Mouse (Mus musculus): Measurements from ENCODE around the gene Cdkn2aipnl.

The Cdkn2aipnl gene

DNA sequence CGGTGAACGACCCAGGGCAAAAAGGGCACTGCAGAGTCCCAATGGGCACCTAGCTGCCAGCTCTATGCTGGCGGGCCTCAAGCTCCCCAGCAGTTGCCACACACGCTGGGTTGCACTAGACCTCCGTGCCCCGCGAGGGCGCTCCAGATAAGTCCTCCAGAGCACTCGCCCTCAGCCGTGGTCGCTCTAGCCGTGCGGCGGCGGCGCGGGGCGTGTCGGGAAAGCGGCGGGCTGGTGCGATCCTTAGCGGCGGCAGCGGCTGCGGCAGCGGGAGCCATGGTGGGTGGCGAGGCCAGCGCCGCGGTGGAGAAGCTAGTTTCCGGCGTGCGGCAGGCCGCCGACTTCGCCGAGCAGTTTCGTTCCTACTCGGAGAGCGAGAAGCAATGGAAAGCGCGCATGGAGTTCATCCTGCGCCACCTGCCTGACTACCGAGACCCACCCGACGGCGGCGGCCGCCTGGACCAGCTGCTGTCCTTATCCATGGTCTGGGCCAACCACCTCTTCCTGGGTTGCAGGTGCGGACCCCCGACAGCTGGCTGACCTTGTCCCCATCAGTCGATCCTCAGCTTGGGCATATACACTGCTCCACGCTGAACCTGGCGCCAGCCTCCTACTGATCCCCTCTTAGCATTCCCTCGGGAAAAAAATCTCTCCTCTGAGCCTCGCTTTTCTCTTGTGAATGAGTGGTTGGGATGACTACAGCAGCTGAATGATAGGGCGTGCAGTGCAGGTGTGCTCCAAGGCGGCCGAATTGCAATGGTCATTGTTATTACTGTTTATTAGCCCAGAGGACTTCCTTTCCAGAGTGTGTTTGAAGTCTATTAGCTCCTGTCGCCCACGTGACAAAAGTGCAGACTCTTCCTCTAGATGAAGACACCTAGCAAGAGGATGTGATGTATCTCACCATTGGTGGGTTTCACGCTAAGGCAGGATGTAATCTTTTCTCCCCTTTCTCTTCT is at the start of gene Cdkn2aipnl:
TSS of gene Cdkn2aipnl (plus strand) at position 219 of the 959 bp plus-strand sequence.
- peak; percentile 97 for DNase-seq (ENCODE audit: low read depth, low spot score)

DNA sequence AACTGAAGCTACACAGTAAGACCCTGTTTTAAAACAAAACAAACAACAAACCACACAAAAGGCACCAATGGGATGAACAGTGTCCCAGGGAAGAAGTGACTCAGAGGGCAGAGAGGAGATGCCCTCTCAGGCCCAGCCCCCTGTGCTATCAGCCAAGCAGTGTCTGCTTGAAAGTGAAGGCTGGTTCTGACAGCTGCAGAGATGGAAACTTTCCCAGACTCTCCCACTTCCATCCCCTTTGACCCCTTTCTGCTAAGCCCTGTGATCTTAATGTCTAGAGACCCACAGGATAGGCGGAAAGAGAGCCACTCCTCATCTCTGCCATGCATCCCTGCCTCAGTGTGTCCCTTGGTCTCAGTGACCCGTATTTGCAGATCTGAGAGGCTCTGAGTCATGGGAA is 49.5 kb upstream of the Cdkn2aipnl start:
- DNase-seq (ENCODE audit: low read depth, low spot score), result no peak

DNA sequence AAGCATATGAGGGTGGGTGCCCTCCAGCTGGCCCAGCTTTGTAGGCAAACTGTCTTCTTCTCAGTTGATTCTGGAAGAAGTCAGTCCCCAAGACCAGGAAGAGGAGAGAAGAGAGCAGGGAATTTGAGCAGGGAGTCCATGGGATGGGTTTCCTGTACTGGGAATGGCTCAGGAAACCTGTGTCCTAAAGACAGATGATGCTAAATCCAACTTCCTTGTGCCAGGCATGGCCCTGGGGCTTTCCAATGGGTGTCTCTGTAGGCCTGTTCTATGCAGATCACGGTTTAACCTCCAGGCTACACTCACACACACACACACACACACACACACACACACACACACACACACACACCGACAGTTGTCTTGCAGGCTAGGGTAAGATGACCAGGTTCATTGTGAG is 48.9 kb upstream of the Cdkn2aipnl start:
- no peak for DNase-seq (ENCODE audit: low read depth, low spot score)

DNA sequence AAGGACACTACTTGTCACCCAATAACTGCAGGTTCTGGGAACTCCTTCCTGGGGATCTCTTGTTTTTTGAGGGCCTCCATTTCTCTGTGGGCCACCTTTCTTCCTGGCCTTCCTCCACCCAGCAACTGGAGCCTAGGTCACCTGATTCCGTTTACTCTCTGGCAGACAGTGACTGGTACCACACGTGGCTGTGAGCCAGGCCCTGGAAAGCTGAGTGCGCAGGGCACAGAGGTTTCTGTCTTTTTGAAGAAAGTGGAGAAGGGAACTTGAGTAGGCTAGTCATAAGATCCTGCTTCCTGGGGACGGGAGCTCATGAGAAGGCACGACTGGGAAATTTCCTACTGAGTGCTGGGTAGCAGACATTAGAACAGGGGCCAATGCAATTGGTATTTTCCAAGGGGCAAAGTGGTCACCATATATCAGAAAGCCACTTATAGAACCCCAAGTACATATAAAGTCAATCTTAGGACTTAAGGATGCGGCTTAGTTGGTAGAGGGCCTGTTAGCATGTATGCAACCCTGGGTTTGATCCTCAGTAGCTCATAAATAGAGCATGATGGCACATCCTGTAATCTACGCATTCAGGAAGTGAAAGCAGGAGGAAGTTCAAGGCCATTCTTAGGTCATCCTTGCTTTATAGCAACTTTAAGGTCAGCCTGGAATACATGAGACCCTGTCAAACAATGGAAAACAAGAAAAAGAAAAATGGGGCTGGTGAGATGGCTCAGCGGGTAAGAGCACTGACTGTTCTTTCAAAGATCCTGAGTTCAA is 45.9 kb upstream of the Cdkn2aipnl start:
- DNase-seq (ENCODE audit: low read depth, low spot score), result no peak

DNA sequence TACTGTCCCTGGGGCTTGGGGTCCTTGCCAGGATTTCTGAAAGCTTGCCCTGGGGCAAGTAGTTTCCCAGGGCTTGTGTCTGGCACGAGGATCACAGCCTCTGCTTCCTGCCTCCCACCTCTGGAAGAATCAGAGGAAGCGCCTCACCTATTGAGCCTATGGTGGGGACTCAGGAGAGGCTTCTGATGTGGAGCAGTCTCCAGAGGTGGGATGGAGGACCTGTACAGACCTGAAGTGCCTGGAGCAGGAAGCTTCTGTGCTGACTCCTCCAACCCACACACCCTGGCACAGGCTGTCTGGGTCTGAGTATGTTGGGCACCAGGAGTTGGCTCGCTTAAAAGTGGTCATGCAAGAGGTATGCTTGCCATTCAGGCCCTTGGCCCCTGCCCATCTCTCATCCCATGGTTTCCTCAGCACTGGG is 45.0 kb upstream of the Cdkn2aipnl start:
- no peak for DNase-seq (ENCODE audit: low read depth, low spot score)

DNA sequence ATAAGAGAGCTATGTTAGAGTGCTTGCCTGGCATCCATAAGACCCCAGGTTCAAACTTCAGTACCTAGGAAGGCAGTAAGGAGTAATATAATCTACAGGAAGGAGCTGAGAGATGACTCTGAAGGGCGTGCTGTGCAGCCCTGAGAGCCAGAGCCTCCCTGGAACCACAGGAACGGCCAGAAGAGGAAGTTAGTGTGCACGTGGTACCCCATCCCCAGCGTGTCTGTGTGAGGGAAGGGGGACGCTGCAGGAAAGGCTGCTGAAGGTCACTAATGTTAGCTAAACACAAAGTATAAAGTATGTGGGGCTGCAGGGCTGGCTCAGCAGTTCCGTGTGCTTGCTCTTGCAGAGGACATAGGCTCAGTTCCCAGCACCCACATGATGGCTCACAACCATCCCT is 41.9 kb upstream of the Cdkn2aipnl start:
- DNase-seq (ENCODE audit: low read depth, low spot score), result no peak

DNA sequence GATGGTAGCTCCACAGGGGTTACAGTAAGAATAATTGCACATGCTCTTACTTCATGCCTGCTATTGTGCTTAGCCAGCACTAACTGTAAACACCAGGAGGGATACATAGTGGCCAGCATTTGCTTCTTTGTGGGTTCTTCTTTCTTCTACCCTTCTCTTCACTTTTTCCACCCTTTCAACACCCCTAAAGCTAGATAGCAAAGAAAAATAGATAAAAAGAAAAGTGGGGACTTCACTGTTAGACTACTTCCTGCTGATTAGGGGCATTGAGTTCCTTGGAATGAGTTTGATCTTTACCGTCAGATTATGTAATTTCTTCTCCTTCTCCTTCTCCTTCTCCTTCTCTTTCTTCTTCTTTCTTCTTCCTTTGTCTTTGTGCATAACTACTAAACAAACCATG is 41.1 kb upstream of the Cdkn2aipnl start:
- no peak for DNase-seq (ENCODE audit: low read depth, low spot score)

DNA sequence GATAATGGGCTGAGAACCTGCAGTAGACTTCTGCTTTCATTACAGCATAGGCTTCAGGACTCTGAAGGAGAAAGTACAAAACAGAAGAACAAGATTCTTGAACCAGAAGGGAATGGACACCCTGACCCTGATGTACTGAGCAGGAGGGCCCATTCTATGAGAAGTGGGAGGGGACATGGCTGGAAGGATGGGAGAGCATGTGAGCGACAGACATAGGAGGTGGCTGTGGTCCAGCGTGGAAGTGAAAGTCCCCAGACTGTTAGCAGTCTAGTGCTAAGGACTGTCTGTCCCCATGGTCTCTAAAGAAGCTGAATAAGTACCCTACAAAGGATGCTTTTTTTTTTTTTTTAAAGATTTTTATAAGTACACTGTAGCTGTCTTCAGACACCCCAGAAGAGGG is 40.4 kb upstream of the Cdkn2aipnl start:
- no peak for DNase-seq (ENCODE audit: low read depth, low spot score)

DNA sequence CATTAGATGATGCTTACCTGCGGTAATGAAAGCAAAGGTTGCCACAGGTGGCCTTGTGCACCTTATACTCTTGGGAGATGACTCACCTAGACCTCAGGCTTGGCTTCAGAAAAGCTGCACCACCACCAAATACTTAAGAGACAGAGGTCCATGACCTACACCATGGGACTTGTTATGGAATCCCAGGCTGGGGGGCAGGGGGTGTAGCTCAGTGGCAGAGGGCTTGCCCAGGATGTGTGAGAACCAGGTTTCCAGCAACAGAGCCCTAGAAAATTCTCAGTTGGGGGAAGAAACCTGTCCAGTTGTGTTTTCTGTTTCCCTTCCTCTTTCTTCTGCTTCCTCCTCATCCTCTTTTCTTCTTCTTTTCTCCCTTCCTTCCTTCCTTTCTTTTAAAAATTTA is 36.3 kb upstream of the Cdkn2aipnl start:
- peak; percentile 25 for DNase-seq (ENCODE audit: low read depth, low spot score)

DNA sequence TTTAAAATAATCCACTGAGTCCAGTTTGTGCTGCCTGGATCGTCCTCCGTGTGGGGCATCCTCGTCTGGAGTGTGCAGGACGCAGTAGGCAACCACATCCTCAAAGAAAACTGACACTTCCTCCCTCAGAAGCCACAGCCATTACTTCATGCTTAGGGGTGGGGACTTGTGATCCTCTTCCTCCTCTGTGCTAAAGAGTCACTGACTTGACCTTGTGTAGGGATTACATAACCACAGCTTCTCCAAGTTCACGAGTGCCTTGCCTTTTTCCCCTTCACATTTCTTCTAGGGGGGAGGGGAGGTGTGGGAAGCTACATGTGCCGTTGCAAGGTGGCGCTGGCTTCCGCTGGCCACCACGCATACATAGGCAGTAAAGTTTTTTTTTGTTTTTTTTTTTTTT is 35.7 kb upstream of the Cdkn2aipnl start:
- peak; percentile 75 for DNase-seq (ENCODE audit: low read depth, low spot score)

DNA sequence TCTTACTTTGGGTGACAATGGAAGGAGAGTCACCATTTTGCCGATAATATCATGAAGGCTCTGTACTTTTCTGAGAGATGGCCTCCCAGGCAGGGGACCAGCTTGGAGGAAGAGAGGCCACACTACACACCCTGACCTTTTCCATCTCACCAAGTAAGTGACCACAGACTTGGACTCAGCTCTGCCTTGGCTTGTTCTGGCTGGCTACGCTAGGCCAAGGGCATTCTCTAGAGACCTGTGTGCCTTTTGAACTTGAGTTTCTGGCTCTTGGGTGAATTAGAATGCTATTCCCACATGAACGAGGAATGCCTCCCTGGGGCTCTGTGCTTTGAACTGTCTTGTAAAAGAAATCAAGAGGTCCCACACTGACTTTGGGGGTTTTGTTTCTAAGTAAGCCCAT is 33.2 kb upstream of the Cdkn2aipnl start:
- no peak for DNase-seq (ENCODE audit: low read depth, low spot score)

DNA sequence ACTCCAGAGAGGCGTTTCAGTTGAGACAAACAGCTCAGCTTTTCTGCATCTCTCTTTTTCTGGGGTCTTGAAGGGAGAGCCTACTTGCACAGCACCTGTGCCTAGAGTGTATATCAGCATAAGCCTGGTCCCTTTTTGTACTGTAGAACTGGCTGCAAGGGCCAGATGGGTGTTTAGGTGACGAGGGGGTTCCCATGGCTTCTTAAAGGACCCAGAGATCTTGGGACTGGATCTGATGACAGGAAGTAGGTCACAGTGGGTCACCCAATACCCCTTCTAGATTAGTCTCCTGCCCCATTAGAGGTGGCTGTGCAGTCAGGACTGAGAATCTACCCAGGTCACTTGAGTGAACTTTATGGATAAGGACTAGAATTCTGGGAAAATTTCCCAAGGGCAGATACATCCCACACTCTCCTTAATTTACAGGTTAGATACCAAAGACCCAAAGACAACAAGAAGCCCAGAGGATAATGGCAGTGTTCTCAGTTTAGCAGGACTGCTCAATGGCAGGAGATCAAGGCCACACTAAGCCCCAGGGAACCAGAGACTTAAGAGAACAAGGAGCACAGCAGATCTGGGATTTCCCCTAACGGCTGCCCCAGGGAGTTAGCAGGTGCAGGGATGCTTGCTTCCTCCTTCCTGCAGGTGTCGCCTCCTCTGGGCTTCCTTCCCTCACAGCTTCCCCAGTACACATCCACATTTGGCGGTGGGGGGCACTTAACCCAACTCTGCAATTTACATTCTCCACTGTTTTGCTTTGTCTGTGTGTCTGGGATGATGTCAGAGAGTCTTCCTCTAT is 31.6 kb upstream of the Cdkn2aipnl start:
- peak; percentile 48 for DNase-seq (ENCODE audit: low read depth, low spot score)

DNA sequence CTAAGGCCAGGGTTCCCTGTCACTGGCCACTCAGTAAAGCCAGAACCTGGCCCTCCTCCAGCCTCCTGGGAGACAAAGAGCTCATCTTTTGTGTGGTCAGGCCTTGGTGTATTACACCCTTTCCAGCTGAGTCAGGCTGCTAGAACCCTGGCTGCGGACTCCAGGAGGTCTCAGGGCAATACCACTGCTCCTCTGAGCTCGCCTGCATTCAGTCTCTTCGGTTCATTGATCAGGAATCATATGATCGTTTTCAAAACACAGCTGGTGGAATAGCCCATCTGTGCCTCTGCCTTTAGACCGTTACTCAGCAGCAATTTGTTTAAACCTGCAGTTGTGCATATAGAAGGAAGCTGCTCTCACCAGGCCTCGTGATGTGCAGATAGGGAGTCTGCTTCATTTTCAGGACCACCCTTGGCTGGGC is 30.1 kb upstream of the Cdkn2aipnl start:
- DNase-seq (ENCODE audit: low read depth, low spot score), result no peak

DNA sequence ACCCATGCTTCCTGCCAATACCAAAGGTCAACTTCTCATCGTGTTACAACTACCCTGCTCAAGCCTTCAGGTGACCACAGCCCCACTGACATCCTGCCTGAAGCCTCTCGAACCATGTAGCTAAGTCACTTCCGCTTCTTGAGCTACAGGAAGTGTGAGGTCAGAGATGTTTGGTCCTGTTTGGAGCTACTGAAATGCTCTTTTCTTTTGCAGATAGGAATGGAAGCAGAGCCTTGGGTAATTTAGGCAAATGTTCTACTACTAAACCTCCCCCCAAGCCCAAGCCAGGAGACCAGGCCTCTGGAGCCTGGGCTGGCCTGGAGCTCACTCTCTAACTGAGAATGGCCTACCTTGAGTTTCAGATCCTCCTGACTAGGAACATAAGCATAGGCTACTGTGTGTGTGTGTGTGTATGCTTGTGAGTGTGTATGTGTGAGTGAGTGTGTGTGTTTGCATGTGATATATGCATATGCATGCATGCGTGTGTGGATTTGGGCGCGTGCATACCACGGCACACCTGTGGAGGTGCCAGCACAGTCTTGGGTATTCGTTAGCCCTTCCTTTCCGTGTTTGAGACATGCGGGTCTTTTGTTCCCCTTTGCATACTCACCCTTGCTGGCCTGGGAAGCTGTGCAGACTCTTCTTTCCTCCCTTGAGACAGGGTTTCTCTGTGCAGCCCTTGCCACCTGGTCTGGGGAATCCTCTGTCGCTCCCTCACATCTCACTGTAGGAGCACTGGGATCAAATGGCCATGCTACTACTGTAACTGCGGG is 28.5 kb upstream of the Cdkn2aipnl start:
- peak; percentile 61 for DNase-seq (ENCODE audit: low read depth, low spot score)

DNA sequence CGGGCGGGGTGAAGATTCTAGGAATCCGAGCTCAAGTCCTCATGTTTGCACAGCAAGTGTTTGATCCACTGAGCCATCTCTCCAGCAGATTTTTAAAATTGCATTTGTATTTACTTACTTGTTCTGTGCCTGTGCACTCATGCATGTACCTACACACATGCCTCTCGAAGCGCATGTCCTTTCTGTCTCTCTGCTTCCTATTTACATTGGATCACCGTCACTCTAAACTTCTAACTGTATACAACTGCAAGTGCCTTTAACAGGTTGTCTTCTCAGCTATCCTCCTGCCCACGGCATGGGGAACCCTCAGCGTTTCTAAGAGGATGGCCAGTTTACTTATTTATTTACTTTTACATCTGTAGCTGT is 27.9 kb upstream of the Cdkn2aipnl start:
- DNase-seq (ENCODE audit: low read depth, low spot score), result no peak

DNA sequence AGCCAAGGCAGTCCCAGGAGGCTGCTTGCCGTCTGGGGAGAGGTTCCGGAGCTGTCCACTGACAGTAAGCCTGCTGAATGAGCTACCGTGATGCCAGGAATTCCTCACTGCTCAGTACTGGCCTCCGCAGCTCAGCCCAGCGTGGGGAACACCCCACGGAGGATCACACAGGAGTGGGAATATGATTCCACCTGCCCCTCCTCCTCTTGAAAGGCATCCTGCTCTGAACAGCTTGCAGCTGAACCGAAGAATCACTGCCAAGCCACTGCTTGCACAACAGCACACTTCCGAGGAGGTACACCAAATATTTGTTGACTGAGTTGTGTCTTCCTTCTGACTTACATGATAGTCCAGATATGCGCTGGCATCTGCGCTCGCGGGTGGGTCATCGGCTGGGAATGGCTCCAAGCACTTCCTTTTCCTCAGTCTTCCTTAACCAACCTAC is 26.9 kb upstream of the Cdkn2aipnl start:
- no peak for DNase-seq (ENCODE audit: low read depth, low spot score)

DNA sequence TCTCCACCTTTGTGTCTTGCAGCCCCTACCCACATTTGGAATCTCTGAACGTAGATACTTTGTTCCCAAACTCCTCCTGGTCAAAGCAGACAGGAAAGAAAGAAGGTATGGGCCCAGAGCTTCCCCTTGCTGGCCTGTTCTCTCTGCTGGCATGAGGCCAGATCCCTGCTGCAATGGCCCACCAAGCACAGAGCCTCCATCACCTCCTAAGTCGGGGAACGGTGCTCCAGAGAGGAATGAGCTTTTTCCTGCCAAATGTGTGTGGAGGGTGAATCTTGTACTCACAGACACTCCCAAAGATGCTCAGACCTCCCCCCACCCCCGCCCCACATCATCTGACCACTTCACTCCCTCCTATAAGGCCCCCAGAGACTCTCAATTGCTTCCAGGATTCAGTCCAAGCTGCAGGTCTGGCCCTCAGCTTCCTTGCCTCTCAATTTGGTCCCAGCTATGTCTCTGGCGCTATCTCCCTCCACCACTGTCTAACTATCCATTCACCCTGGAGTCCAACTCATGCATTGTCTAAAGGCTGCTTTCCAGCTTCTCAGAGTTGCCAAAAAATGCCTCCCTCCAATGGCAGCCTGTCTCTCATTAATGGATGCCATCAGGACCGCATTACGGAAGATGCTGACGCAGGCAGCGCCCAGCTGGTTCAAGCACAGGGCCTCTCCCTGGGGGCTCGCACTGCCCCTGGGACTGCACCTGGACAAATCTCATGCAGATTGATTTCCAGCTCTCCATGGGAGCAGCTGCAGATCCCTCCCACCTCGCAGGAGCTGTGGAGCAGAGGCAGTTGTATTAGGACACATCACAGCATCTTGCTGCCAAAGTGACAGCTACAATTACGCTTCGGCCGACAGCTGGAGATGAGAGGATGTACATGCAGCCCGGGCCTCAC is 24.6 kb upstream of the Cdkn2aipnl start:
- no peak for DNase-seq (ENCODE audit: low read depth, low spot score)

DNA sequence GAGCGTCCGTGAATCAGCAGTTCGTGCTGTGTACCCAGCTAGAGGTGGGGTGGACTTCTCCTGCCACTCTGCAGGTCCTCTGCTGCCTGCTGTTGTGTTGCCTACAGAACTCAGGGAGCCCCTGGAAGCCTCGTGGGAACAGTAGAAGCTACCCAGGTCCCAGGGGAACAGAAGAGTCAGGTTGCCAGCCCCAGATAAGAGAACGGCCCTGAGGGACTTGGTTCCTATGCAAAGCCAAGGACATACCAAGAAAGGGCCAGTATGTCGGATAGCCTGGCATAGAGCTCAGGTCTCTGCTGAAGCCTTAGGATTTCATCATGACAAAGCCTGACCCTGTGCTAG is 24.0 kb upstream of the Cdkn2aipnl start:
- no peak for DNase-seq (ENCODE audit: low read depth, low spot score)

DNA sequence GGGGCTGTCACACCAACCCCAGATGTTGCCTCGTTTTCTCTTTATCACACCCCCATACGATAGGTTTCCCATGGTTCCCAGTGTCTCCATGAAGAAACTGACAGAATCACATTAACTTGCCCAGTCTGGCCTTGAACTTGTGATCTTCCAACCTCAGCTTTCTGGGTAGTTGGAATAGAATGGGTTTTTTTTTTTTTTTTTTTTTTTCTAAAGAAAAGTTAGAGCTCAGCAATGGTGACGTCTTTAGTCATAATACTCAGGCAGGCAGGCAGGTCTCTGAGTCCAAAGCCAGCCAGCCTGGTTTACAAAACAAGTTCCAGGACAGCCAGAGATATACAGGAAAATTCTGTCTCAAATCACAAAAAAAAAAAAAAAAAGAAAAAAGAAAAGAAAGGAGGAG is 23.2 kb upstream of the Cdkn2aipnl start:
- DNase-seq (ENCODE audit: low read depth, low spot score), result no peak

DNA sequence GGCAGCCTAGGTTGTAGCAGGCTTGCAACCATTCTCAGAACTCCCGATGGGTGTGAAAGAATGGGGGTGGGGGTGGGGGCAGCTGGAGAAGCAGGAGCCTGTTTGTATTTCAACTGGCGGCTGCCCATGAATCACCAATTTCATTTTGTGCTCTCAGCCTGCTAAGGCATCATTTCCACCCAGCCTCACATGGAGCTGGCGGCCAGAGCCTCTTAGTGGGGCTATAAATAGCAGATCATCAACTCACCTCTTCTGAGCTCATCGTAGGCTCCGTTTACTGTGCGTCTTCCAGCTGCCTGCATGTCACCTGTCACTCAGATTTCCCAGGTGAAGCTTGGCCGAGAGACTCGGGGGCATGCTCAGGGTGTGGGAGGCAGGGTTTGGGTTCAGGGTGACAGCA is 21.9 kb upstream of the Cdkn2aipnl start:
- no peak for DNase-seq (ENCODE audit: low read depth, low spot score)

Data from CD4-positive helper T cell, adult 2 months (primary cell).